ENCODE assay signal across 10 mouse cellular contexts in the genomic region with DNA sequence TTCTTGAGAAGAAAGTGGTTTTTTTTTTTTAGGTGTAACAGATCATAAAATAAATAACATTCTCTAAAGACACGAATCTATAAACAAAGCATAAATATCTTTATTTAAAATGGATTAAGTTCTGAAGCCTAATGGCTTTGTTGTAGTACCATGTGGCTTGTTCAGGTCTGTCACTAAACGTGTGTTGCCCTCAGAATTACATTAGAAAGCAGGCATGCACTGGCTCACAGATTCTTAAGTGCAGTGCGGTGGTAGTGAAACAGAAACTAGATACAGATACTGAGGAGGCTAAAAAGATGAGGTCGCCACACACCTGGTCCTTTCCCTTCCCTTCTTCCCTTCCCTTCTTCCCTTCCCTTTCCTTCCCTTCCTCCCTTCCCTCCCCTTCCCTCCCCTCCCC.
A peak's percentile ranks its signal among the peaks of the same experiment; 100 is the strongest.
DNase-seq lines count a peak whose midpoint lies in the region; ATAC-seq lines count a peak whose summit lies in the region.
"Had no signal": no experiment of that assay in that cellular context is flagged by ENCODE, and none has a peak within 500 bp of the region (broad histone marks: within the 10 kb centered on the region; RNA-seq: fewer than 3 reads in every experiment).

No protein-coding gene starts in this region.

- H3K4me3 ChIP-seq in heart, embryonic 12.5 days = no peak overlapping the region
- H3K4me3 ChIP-seq in liver, embryonic 13.5 days (replicated peaks) = 0 out of 2 replicates have a peak overlapping the region, but pooled peaks have one; percentile 29
- H3K4me3 ChIP-seq: midbrain, embryonic 12.5 days had no signal

- intact Hi-C loops in heart, postnatal 25 days (cut with DNase I) = no loop called here

- no peaks in the 10 kb centered on the region for H3K27me3 ChIP-seq in heart, embryonic 12.5 days (replicated peaks)
- H3K27me3 ChIP-seq in liver, embryonic 13.5 days = no peaks in the 10 kb centered on the region
- H3K27me3 ChIP-seq: stomach, embryonic 15.5 days had no signal

- peak overlapping the region; percentile 65 for H3K4me2 ChIP-seq in heart, embryonic 12.5 days
- H3K4me2 ChIP-seq in liver, embryonic 13.5 days = peak overlapping the region; percentile 53

- no peak for ATAC-seq in heart, embryonic 12.5 days (ENCODE audit: insufficient number of reproducible peaks, low FRiP score)
- ATAC-seq in liver, embryonic 13.5 days (ENCODE audit: low read depth) = no peak
- no peak for ATAC-seq in megakaryocyte progenitor cell, adult 5-6 weeks (replicated peaks; ENCODE audit: poor library complexity)

- no peaks in the 10 kb centered on the region for H3K36me3 ChIP-seq in heart, embryonic 12.5 days
- no peaks in the 10 kb centered on the region for H3K36me3 ChIP-seq in liver, embryonic 13.5 days
- H3K36me3 ChIP-seq: midbrain, embryonic 12.5 days; stomach, embryonic 15.5 days had no signal

- whole genome bisulfite sequencing in heart, embryonic 12.5 days = 45% methylated on average over 4 of the region's 4 CpGs
- 31% methylated on average over 4 of the region's 4 CpGs for WGBS in liver, embryonic 13.5 days (ENCODE audit: insufficient replicate concordance)

- H3K9me3 ChIP-seq in heart, embryonic 12.5 days (replicated peaks) = no peaks in the 10 kb centered on the region
- no peaks in the 10 kb centered on the region for H3K9me3 ChIP-seq in liver, embryonic 13.5 days (replicated peaks)
- H3K9me3 ChIP-seq: midbrain, embryonic 12.5 days; stomach, embryonic 15.5 days had no signal

- DNase-seq in heart, postnatal 25 days (ENCODE audit: low spot score) = no peak
- DNase-seq in 3T3-L1 (ENCODE audit: low read depth, low spot score) (peak; percentile 41), R1 (ENCODE audit: low read depth, low spot score) (peak; percentile 40), adipocyte (ENCODE audit: low spot score) (no peak)
- DNase-seq in liver, embryonic 13.5 days = no peak
- DNase-seq in cerebellum, adult 9-10 months = no peak

- no peak overlapping the region for H3K27ac ChIP-seq in heart, embryonic 12.5 days (ENCODE audit: poor library complexity, severe bottlenecking)
- H3K27ac ChIP-seq in liver, embryonic 13.5 days = peak overlapping the region; percentile 83
- H3K27ac ChIP-seq: midbrain, embryonic 12.5 days had no signal

- H3K9ac ChIP-seq in heart, embryonic 12.5 days = no peak overlapping the region
- H3K9ac ChIP-seq in liver, embryonic 13.5 days = peak overlapping the region; percentile 43
- H3K9ac ChIP-seq: midbrain, embryonic 12.5 days; stomach, embryonic 15.5 days had no signal

- H3K4me1 ChIP-seq in heart, embryonic 12.5 days (replicated peaks) = peaks cover 55% of the 10 kb centered on the region
- H3K4me1 ChIP-seq in liver, embryonic 13.5 days (replicated peaks) = peaks cover 88% of the 10 kb centered on the region

Comparison
In these comparisons a context has a peak if more than half of its experiments do, and no peak if none do; other contexts are left out.
1. DNase-seq: peak in 3T3-L1 (single experiment) and R1 (single experiment); none in heart, postnatal 25 days (single experiment), liver, embryonic 13.5 days (single experiment), cerebellum, adult 9-10 months (single experiment) and adipocyte (single experiment).